Mouse (Mus musculus) liver, embryonic 14.5 days (tissue): ENCODE results near the gene Kazn.

Experiments
- CTCF ChIP-seq: IDR thresholded peaks from 2 replicates; pipeline ENCODE4 v1.5.1; 2016; ENCODE audit warnings: antibody characterized with exemption, low read depth, control low read depth
- EP300 ChIP-seq: IDR thresholded peaks from 2 replicates; pipeline ENCODE4 v1.6.1; 2016; ENCODE audit warnings: antibody characterized with exemption, low read depth

DNA sequence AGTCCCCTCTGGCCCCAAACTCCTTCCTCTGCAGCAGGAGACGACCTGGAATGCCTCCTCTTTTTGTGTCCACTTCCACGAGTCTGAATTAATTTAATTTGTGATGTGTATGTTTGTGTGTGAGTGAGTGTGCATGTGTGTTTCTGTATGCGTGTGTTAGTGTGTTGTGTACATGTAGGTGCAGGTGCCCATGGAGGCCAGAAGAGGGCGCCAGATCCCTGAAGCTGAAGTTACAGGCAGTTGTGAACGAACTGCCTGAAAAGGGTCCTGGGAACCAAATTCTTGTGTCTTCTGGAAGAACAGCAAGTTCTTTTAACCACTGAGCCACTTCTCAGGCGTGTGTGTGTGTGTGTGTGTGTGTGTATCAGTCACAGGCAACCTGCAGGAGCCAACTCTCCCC, 14.9 kb upstream of the Kazn start:
- peak; percentile 63 for TF ChIP-seq CTCF
- TF ChIP-seq EP300, result no peak
